Mouse (Mus musculus) c-Kit-positive CD71-positive TER-119-negative erythroid progenitor cells, embryonic 14.5 days (primary cell): ENCODE measurements at regions not wholly inside any gene's neighbourhood (a gene's known extent, or its start where the extent isn't known, plus 50 kb on each side); places are given as distances from the start of the nearest gene placed in this dataset.

Experiments used
- DNase-seq: peaks from one replicate; pipeline ENCODE4 v3.0.0-alpha.2; 2013; ENCODE audit warnings: low read depth

- no peak for DNase-seq
Observed at GRCm38 (mm10) chrX:99215931-99216330, 80.0 kb downstream of the Efnb1 start.

GRCm38 (mm10) chrX:99215111-99215510 lies 79.2 kb downstream of the Efnb1 start:
- no peak for DNase-seq

- DNase-seq, result no peak
Observed at GRCm38 (mm10) chrX:99213565-99214153, 77.7 kb downstream of the Efnb1 start.

GRCm38 (mm10) chrX:99204077-99204476 lies 68.1 kb downstream of the Efnb1 start:
- no peak for DNase-seq

- no peak for DNase-seq
Observed at GRCm38 (mm10) chrX:99201081-99201480, 65.2 kb downstream of the Efnb1 start.

- DNase-seq, result no peak
Observed at GRCm38 (mm10) chrX:99199669-99200068, 63.7 kb downstream of the Efnb1 start.

GRCm38 (mm10) chrX:99198961-99199631 lies 63.2 kb downstream of the Efnb1 start:
- DNase-seq, result peak; percentile 15
